Mouse (Mus musculus): ENCODE data around the gene 4930412O13Rik.

DNA sequence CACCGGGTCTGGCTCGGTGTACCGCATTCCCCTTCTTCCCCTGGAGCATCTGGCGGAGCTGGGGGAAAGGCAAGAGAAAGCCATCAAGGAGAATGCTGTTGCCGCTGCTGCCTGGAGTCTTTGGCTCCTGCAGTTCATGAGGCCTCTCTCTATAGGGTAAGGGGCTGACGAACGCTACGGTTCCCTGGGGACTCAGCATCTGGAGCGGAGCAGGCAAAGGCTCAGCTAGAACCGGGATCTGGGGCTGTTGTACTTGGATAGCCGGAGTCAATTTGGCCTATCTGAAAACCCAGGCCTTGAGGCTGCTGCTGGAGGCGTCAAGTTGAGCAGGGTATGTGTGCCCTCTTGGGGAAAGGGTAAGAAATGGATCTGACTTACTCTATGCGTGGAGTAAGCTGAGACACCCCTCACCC is 565 bp downstream of the 4930412O13Rik start:
- no peak for TF ChIP-seq POLR2A (IDR thresholded peaks at IDR 0.05; ENCODE audit: borderline replicate concordance, control insufficient read depth, low read depth, low read length)
- TF ChIP-seq CTCF (IDR thresholded peaks at IDR 0.05; ENCODE audit: control insufficient read depth, insufficient read depth, low read length), result no peak

Data from bone marrow, adult 2 months (tissue).